Mouse (Mus musculus) forebrain, embryonic 11.5 days (tissue): ENCODE measurements at regions not wholly inside any gene's neighbourhood (a gene's known extent, or its start where the extent isn't known, plus 50 kb on each side); places are given as distances from the start of the nearest gene placed in this dataset.

Source experiments
- ATAC-seq: fragments of 200-750 bp; cut with Nextera tagmentation; replicated peaks from 2 replicates; pipeline ENCODE4 v1.8.0; 2017; ENCODE audit warnings: moderate TSS enrichment; ENCODE audit not compliant: low FRiP score
- DNase-seq: peaks from one replicate; pipeline ENCODE4 v3.0.0-alpha.2; 2017; ENCODE audit warnings: low spot score
- H3K27ac ChIP-seq: fragments of 300-500 bp; sonication (generic); 2 replicates; pipeline ENCODE4 v1.5.1; 2014; ENCODE audit warnings: low read depth, low read length
- H3K27me3 ChIP-seq: fragments of 300-500 bp; sonication (generic); 2 replicates; pipeline ENCODE4 v1.6.1; 2014; ENCODE audit warnings: mild to moderate bottlenecking, low read length, mixed read lengths; ENCODE audit not compliant: control insufficient read depth, insufficient read depth
- H3K36me3 ChIP-seq: fragments of 300-500 bp; sonication (generic); 2 replicates; pipeline ENCODE4 v1.6.1; 2014; ENCODE audit warnings: mild to moderate bottlenecking, low read length, moderate library complexity, mixed read lengths; ENCODE audit not compliant: control insufficient read depth, insufficient read depth
- H3K4me1 ChIP-seq: fragments of 300-500 bp; sonication (generic); replicated peaks from 2 replicates; pipeline ENCODE4 v1.6.1; 2014; ENCODE audit warnings: low read length, mixed read lengths; ENCODE audit not compliant: control insufficient read depth, insufficient read depth
- H3K4me2 ChIP-seq: fragments of 300-500 bp; sonication (generic); 2 replicates; pipeline ENCODE4 v1.6.1; 2014; ENCODE audit warnings: low read depth, mild to moderate bottlenecking, low read length, moderate library complexity, mixed read lengths; ENCODE audit not compliant: severe bottlenecking
- H3K4me3 ChIP-seq: fragments of 300-500 bp; sonication (generic); 2 replicates; pipeline ENCODE4 v1.5.1; 2014; ENCODE audit warnings: low read depth, low read length
- H3K9ac ChIP-seq: fragments of 300-500 bp; sonication (generic); 2 replicates; pipeline ENCODE4 v1.6.1; 2014; ENCODE audit warnings: low read length
- H3K9me3 ChIP-seq: fragments of 300-500 bp; sonication (generic); 2 replicates; pipeline ENCODE4 v1.6.1; 2016; ENCODE audit warnings: low read length, mixed read lengths; ENCODE audit not compliant: control insufficient read depth
- WGBS: fragments of 180-500 bp; shearing (Covaris S2); extraction: QIAGEN DNeasy Blood & Tissue Kit; methylation state at CpG from one replicate; pipeline ENCODE4 v1.1.7; 2014; 5-methylcytosine and 5-hydroxymethylcytosine counted together

DNA sequence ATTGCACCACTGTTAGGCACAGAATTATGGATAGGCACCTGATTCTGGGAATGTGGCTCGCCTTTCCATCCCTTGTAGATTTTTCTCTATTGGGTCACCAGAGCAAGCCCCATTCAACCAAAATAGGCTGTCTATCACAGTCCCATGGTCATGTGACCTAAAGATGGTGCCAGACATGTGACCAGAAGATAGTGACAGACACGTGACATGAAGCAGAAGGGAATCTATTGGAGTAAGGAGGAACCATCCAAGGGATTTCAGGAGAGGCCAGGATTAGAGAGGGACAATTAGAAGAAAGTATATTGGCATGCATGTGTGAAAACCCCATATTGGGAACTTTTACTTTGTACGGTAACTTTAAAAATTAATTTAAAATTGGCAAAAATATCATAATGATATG lies 159.8 kb downstream of the Gm9376 start:
- ATAC-seq = no peak
- peaks cover 9% of the 10 kb centered on the region; the same call in 1 of the 2 replicates for H3K4me1 ChIP-seq

DNA sequence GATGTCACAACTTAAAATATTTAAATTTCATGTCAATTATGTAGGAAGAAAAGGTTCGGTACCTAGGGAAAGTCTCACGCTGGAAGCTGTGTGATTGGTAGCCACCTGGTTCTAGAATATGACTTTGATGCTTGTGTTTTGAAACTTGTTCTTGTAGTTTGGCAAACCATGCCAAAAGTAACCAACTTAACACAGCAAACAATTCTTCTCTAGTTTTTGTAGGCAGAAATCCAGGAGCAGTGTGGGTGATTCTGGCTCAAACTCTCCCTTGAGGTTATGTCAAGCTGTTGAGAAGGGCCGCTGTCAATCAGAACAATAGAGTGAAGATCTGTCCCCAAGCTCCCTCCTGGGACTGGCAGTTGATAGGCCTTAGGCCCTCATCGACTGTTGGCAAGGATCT lies 163.5 kb downstream of the Gm9376 start:
- no peak for DNase-seq
- Histone ChIP-seq H3K27ac (no peak overlapping the region), H3K4me1 (peaks cover 2% of the 10 kb centered on the region; the same call in 1 of the 2 replicates), H3K4me3 (no peak overlapping the region), H3K27me3 (peaks cover 8% of the 10 kb centered on the region), H3K36me3 (no peaks in the 10 kb centered on the region), H3K9ac (no peak overlapping the region), H3K9me3 (no peaks in the 10 kb centered on the region), H3K4me2 (no peak overlapping the region)
- ATAC-seq = no peak
- WGBS = 91% methylated on average over 4 of the region's 4 CpGs

More for the DNA sequence above, 159.8 kb downstream of the Gm9376 start:
- peaks cover 4% of the 10 kb centered on the region for H3K27me3 ChIP-seq
- H3K4me3 ChIP-seq = no peak overlapping the region
- 84% methylated on average over 3 of the region's 3 CpGs for WGBS
- H3K9ac ChIP-seq = no peak overlapping the region
- no peaks in the 10 kb centered on the region for H3K36me3 ChIP-seq
- H3K27ac ChIP-seq = no peak overlapping the region
- no peak overlapping the region for H3K4me2 ChIP-seq
- no peak for DNase-seq
- no peaks in the 10 kb centered on the region for H3K9me3 ChIP-seq

DNA sequence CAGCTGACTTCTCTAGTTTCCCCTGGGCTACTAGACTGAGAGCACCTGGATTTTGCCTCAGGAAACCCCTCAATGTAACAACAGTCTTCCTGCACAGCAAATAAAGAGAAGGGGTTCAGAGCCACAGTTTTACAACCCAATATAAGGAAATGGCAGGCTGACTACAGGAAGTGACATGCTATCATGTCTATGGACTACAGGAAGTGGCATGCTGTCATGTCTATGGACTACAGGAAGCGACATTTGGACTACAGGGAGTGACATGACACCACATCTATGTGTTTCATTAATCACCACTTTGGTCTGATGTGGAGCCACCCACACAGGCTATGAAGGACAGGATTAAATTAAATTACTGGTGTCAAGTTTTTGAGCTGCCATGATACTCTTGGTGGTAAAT lies 164.0 kb downstream of the Gm9376 start:
- H3K27me3 ChIP-seq = peaks cover 7% of the 10 kb centered on the region
- ATAC-seq = no peak

DNA sequence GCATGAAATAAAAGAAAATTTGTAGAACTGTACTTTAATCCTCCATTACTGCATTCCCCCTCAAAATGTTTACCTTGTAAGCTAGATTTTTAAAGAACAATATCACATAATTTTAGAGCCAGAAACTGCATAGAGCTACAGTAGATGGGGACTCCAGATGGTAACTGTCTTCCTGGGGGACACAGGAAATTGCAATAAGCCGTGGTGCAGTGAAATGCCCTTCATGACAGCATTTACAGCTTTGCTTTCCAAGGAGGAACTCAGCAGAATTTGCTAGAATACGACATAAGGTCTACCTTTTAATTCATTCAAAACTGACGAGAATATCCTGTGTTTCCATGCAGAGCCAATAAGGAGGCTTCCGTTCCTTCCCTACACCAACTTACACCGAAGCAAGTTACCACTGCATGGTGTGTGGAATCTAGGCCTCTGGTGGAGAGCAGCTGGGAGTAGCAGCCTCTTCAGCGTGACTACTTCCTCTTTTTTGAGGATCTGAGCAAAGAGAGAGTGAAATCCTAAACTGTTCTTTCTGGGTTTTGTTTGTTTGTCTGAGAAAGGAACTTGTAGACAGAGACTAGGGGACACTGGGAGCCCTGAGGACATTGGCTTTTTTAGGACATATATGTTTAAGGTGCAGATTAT lies 164.6 kb downstream of the Gm9376 start:
- no peak for DNase-seq
- H3K27ac ChIP-seq = no peak overlapping the region
- no peak for ATAC-seq
- H3K4me3 ChIP-seq = no peak overlapping the region
- H3K9me3 ChIP-seq = no peaks in the 10 kb centered on the region
- WGBS = 84% methylated on average over 6 of the region's 6 CpGs
- H3K27me3 ChIP-seq = peaks cover 4% of the 10 kb centered on the region; the same call in 1 of the 2 replicates
- H3K36me3 ChIP-seq = no peaks in the 10 kb centered on the region
- no peak overlapping the region for H3K9ac ChIP-seq
- H3K4me1 ChIP-seq = peaks cover 5% of the 10 kb centered on the region; the same call in 1 of the 2 replicates
- no peak overlapping the region for H3K4me2 ChIP-seq

More for the DNA sequence above, 164.0 kb downstream of the Gm9376 start:
- H3K27ac ChIP-seq = no peak overlapping the region
- WGBS = 84% methylated on average over 1 of the region's 1 CpGs
- H3K9me3 ChIP-seq = no peaks in the 10 kb centered on the region
- H3K4me1 ChIP-seq = peaks cover 2% of the 10 kb centered on the region; the same call in 1 of the 2 replicates
- H3K9ac ChIP-seq = no peak overlapping the region
- DNase-seq = no peak
- no peak overlapping the region for H3K4me3 ChIP-seq
- H3K36me3 ChIP-seq = no peaks in the 10 kb centered on the region
- no peak overlapping the region for H3K4me2 ChIP-seq
